Mouse (Mus musculus) cerebellum, adult 9-11 months (tissue): ENCODE data around the gene Ints1.
"Not testable (repeated sequence)": the region's sequence is repeated elsewhere in the genome, so short reads cannot be mapped to it uniquely, and the experiment has no call there.

Source experiments
- DNase-seq: peaks from one replicate; pipeline ENCODE4 v3.0.0; 2022

Ints1 gene

DNA sequence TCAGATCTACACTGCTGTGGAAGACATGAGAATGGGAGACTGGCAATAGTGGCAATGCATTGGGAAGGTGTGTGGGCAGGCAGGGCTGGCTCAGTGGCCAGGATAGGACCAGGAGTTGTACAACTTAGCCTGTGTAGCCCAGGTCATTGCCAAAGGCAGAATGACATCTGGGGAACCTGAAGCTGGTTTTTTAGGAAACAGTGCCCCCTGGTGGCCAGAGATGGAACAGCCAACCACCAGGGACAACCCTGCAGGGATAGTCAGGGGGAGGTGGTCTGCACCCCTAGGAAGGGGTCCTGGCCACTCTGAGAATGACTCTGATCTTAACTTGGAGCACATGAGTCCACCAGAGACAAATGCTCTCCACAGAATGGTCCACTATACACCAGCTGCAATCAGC is 24.9 kb downstream of the Ints1 start:
- DNase-seq, result no peak

DNA sequence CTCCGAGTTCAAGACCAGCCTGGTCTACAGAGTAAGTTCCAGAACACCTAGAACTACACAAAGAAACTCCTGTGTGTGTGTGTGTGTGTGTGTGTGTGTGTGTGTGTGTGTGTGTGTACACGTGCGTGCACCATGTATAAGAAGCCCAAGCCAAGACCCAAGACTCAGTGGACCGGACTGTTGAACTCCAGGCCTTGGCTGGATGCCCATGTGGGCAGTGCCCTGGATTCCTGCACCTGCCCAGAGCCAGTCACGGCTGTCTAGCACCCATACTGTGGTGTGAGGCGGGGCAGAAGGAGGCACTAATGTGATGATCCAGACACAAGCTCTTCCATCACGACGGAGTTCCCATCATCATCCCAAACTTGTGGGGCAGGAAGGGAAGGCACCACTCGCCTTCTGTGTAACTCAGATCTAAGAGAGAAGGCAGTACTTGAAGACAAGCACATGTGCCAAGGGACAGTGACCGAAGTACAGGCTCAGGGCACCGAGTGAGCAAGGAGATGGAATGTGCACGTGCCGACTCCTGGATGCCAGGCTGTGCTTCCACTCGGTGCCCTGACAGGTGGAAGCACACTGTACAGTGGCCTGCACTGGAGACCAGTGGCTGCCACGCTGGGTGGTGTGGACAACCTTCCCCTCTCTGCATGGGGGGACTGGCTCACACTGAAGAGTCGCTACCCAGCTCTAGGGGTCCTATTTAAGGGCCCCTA is 25.9 kb downstream of the Ints1 start:
- no peak for DNase-seq

DNA sequence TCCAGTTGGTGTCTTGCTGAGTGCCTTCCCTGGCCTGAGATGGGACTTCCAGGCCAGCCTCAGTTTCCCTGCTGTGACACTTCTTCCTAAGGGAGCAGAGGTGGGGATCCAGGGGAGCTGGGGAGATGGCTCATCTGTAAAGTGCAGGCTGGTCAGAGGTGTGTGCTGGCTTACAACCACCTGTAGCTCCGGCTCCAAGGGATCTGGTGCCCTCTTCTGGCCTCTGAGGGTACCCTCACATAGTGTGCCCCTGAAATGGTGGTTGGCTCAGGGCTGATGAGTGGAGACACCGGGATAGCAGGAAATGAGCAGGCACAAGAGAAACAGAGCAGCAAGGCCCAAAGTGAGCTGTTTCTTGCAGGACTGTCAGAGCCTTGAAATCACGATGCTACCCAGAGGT is 29.7 kb downstream of the Ints1 start:
- DNase-seq, result no peak

GRCm38 (mm10) chr5:139742640-139743039 is 32.8 kb downstream of the Ints1 start:
- not testable (repeated sequence) for DNase-seq

- DNase-seq, result no peak
Observed at GRCm38 (mm10) chr5:139738592-139739315, 36.7 kb downstream of the Ints1 start.

DNA sequence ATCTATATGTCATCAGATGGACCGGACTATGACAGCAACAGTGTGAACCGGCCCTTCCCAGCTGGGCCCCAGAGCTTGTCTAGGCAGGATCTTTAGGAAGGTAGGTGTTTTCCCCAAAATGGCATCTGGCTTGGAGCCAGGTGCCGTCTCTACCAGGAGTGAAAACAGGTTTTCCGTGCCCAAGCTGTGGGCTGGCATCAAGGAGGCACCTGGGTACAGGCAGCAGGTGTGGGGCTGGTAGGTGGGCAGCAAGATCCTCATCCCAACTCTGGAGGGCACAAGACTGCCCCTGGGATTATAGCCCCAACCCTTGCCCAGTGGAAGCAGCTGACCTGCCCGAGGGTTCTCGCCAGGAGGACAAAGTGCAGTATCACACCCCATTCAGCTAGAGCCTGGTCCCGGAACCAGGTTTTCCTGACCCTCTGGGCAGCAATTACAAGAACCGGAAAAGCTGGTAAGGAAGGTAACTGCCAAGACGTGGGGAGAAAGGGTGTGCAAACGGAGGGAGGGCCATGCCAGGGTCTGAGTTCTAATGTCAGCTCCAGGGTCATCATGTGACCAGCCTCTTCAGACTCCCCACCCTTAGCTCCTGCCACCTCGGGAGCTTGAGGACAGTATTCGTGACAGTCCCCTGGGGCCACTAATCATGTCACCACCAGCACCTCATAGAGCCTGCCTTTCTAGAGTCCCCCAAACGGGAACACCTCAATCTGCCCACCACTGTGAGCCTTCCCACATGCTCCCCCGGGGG is 37.5 kb downstream of the Ints1 start:
- no peak for DNase-seq

GRCm38 (mm10) chr5:139736504-139736940 is 39.0 kb downstream of the Ints1 start:
- DNase-seq, result no peak

DNA sequence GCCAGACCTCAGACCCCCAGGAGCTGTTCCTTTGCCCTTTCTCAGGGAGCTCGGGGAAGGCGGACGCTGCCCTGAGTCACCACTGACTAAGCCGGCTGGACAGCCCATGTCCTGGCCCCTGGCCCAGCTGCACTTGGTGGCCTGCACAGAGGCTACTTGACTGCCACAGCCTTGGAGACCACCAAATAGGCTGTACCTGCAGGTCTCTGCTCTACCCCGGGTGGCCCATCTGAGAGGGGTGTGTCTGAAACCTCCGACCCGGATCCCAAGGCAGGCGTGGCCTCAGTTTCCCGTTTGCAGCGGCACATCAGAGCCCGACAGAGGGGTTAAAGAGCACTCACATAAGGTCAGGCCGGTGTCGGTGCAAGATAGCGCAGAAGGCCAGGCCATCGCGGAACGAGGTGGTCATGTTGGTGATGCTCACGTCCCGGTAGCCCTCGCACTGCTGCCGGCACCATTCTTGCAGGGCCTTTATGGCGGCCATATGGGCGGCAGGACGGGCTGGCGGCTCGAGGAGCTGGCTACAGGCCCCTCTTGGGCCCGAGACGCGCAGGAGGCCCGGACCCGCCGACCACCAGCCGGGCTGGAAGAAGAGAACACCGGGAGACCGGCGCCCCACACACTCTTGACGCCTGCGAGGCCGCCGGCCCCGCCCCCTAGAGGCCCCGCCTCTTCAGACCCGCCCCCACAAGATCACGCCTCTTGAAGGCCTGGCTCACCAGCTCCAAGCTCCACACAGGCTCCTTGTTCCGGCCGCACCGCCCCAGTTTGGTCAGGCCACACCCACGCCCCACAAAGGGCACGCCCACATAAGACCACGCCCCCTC is 39.6 kb downstream of the Ints1 start, which contains the start of gene Micall2:
TSS of gene Micall2 (minus strand) at position 660 of the 827 bp plus-strand sequence.
- peak; percentile 83 for DNase-seq

GRCm38 (mm10) chr5:139734746-139735145 is 40.7 kb downstream of the Ints1 start:
- DNase-seq, result no peak

GRCm38 (mm10) chr5:139734016-139734415 is 41.5 kb downstream of the Ints1 start:
- no peak for DNase-seq

DNA sequence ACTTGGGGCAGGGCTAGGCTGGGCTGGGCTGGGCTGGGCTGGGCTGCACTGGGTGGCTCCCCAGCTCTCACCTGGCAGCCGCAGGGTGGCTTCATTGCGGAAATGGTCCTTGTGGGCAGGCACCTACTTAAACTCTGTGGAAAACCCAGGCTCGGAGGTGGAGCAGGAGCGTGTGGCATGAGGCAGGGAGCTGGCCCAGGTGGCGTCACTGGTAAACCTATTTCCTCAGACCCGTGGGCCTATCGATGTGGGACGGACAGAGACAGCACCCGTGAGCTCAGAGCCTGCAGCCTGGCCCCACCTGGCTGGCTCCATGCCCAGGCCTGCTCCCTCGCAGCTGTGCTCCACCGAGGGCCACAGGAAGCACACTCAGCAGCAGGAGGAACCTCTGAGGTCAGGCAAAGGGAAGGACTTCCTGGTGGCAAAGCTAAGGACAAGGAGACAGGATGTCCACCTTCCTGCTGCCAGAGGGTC is 42.8 kb downstream of the Ints1 start:
- DNase-seq, result no peak

DNA sequence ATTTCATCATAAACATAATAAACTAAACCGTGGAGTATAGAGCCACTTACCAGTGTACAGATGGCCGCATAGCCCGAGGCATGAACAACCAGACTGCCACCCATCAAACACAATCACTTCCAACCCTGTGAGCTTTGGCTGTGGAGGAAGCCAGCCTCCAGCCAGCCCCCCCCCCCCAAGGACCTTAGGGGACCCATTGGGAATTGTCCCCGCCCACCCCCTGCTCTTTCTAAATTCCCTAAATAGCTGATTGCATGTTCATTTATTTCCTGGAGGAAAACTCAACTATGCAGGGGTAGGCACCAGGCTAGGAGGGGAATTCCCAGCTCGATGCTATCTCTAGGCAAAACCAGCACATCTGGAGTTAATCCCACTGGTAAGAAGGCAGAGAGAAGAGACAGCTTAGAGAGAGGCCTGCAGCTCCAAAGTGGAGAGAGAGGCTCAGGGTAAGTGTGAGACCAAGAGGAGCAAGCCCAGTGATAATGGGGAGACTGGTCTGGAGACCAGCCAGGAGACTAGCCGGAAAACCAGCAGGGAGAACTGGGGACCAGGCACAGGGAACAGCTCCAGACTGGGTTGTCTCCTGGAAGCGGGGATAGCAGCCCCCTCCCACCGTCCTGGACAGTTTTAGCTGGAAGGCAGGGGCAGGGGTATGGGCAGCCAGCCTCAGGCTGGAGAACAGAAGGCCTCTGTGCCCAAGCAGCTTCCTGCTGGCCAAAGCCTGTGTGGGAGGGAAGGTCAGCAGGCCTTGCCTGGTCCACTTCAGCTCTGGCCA is 44.6 kb downstream of the Ints1 start:
- DNase-seq, result peak; percentile 53

- no peak for DNase-seq
Observed at GRCm38 (mm10) chr5:139727261-139727660, 48.2 kb downstream of the Ints1 start.

DNA sequence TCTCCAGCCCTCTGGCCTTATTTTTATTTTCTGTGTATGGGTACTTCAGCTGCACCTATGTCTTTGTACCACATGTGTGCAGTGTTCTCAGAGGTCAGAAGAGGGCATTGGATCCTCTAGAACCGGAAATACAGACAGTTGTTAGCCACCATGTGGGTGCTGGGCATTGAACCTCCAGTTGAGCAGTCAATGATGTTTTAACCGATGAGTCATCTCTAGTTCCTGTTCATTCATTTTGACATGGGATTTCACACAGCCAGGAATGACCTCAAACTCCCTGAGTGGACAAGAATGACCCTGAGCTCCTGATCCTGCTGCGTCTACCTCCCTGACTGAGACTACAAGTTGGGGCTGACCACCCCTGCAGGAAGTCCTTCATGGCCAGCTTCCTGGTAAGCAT is 49.3 kb downstream of the Ints1 start:
- DNase-seq, result no peak

DNA sequence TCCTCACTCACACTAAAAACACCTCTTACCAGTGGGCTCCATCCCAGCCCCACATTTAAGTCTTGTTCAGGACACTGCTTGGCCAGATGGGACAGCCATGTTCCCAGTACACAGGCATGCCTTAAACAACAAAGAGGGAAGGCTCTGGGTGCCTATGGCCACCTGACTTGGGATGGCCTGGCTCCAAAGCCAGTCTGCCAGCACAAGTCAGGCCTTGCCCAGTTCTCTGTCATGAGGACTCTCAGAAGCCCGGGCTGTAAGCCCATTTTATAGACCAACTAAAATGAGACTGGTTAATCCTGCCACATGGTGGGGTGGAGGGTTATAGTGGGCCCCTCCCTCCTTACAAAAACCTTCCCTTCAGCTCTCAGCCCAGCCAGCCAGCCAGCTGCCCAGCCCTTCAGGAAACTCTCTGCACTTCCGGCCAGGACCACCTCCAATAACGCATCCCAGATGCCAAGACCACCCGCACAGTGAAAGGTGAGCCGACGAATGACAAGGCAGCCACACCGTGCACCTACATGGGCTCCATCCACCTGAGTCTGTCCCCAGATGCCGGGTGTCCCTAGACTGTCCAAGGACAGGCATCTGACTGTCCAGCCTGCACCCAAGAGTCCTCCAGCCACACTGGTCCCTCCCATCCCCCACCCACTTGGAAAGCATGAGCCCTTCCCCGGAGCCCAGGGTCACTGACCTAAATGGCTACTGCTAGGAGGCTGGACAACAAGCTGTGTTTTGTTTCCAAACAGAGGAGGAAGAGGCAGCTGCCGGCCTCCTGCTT is 50.9 kb downstream of the Ints1 start:
- no peak for DNase-seq

DNA sequence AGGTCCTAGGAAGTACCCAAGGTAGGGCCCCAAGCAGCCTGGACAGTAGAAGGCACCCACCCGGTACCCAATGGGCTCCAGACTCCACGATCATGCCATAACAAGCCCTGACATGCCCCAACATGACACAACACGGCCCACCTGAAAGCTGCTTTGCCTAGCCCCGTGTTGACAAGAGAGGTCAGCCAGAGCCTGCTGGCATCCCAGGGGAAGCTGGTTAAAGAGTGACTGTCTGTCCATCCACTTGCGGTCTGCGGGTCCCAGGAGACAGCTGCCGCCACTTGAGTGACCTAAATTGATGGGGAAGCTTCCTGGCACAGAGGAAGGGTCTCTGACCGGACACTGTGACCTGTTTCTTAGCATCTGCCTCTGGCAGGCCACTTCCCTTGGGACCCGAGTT is 52.4 kb downstream of the Ints1 start:
- DNase-seq, result no peak

- DNase-seq, result no peak
Observed at GRCm38 (mm10) chr5:139722709-139723108, 52.8 kb downstream of the Ints1 start.

DNA sequence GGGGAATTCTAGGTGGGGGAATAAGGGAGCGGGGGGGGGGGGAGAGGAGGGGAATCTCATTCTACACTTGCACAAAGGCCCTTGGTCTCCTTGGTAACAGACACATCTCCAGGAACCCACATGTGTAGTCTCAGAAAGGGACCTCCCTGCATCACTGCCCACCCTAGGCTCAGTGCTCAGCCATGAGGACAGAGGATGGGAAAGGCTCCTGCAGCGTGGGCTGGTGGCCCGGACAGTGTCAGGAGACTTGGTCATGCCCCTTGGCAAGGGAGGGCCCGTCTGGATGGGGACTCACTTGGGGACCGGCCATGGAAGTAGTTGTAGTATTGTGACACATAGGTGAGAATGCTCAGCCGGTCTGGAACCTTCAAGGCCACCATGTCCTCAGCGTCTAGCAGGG is 56.5 kb downstream of the Ints1 start:
- no peak for DNase-seq

GRCm38 (mm10) chr5:139718540-139718939 is 56.9 kb downstream of the Ints1 start:
- no peak for DNase-seq

DNA sequence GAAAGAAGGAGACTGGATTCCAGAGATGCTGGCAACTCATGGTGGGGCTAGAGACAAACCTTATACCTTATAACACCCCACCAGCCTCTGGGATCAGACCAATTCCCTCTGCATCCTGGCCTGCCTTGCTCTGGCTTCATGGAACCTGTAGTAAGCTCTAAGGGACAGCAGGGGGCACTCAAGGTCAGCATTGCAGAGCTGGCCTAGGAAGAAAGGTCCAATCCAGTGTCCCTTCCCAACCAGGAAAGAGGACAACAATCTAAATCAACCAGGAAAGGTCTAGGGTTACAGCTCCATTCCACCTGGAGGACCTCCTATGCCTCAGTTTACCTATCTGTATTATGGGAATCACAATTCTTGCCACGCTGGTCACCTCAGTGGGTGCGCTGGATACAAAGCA is 57.8 kb downstream of the Ints1 start:
- peak; percentile 54 for DNase-seq

GRCm38 (mm10) chr5:139706496-139706895 is 69.0 kb downstream of the Ints1 start:
- DNase-seq, result no peak
